ENCODE assay signal across 27 mouse cellular contexts in the genomic region with DNA sequence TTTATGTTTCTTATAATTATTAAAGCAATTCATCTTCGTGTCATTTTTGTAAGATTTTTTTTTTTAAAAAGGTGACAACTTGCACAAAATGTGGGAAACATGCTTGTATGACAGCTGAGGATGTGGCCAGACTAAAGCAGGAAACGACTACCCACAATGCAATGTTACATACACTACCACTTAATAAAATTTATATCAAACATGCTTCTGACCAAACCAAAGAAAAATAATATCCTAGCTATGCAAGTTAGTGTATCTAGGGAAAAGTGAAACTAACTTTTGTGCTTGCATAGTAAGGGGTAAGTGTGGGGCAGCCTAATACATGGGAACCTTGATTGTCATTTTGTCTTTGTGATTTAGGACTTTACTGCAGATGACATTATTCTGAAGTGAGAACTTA. TPM values are rescaled to one million over a fixed set of nuclear protein-coding genes. Genes with fewer than 3 reads are reported as not detected.
DNase-seq lines count a peak whose midpoint lies in the region; ATAC-seq lines count a peak whose summit lies in the region.
"Had no signal": no experiment of that assay in that cellular context is flagged by ENCODE, and none has a peak within 500 bp of the region (broad histone marks: within the 10 kb centered on the region; RNA-seq: fewer than 3 reads in every experiment).

No protein-coding gene starts in this region.

- peaks cover 3% of the 10 kb centered on the region for H3K36me3 ChIP-seq in megakaryocyte, embryonic 14.5 days (replicated peaks; ENCODE audit: low read length)
- H3K36me3 ChIP-seq: embryonic facial prominence, embryonic 10.5 days; embryonic facial prominence, embryonic 13.5 days; forebrain, embryonic 12.5 days; forebrain, embryonic 15.5 days; G1E; hindbrain, embryonic 12.5 days; hindbrain, embryonic 15.5 days had no signal

- intact Hi-C loops in gastrocnemius, postnatal 14 days (cut with DNase I; ENCODE audit: low total_unique reads): no loop called here

- no peak for DNase-seq in gastrocnemius, postnatal 14 days
- DNase-seq in adrenal gland, adult 2 months: no peak
- DNase-seq: adrenal gland, postnatal 10 days; adrenal gland, postnatal 36 days; B cell, adult 2 months; cerebellum, adult 18-20 months; cerebellum, adult 9-11 months; cerebellum, postnatal 36 days; embryo, embryonic 11 days; gastrocnemius, postnatal 10 days; heart, adult 11 months had no signal

- peaks cover 42% of the 10 kb centered on the region for H3K4me1 ChIP-seq in megakaryocyte, embryonic 14.5 days
- H3K4me1 ChIP-seq: forebrain, embryonic 15.5 days had no signal

- H3K9me3 ChIP-seq in megakaryocyte, embryonic 14.5 days: no peaks in the 10 kb centered on the region
- H3K9me3 ChIP-seq: embryonic facial prominence, embryonic 10.5 days; embryonic facial prominence, embryonic 13.5 days; forebrain, embryonic 12.5 days; forebrain, embryonic 15.5 days; G1E; hindbrain, embryonic 12.5 days; hindbrain, embryonic 15.5 days had no signal

- ATAC-seq in megakaryocyte, adult 5-6 weeks (ENCODE audit: poor library complexity, severe bottlenecking): no peak
- peak; percentile 52 for ATAC-seq in activated CD4-positive, CD25-positive, alpha-beta regulatory T cell, adult 4 months
- peak; percentile 68 for ATAC-seq in inflammation-experienced regulatory T-cells, adult 6 months
- ATAC-seq in monocyte, adult 5-6 weeks (replicated peaks; ENCODE audit: insufficient number of reproducible peaks, low FRiP score, low TSS enrichment, poor library complexity, severe bottlenecking): no peak
- ATAC-seq: forebrain, embryonic 15.5 days; intestine, embryonic 16.5 days; Patski had no signal

- H3K4me3 ChIP-seq in megakaryocyte, embryonic 14.5 days (replicated peaks): peak overlapping the region; percentile 50
- H3K4me3 ChIP-seq: embryonic facial prominence, embryonic 10.5 days; embryonic facial prominence, embryonic 13.5 days; erythroblast, embryonic 14.5 days; forebrain, embryonic 12.5 days; forebrain, embryonic 15.5 days; hindbrain, embryonic 12.5 days; hindbrain, embryonic 15.5 days had no signal

- H3K27me3 ChIP-seq in megakaryocyte, embryonic 14.5 days (replicated peaks): no peaks in the 10 kb centered on the region
- H3K27me3 ChIP-seq: CH12.LX; embryonic facial prominence, embryonic 13.5 days; forebrain, embryonic 12.5 days; forebrain, embryonic 15.5 days; hindbrain, embryonic 12.5 days; hindbrain, embryonic 15.5 days; Patski had no signal

RNA-seq across cellular contexts. Expression of a gene that starts 4.2 kb away (rescaled TPM):
- polyA plus RNA-seq in megakaryocyte, embryonic 14.5 days (2012; ENCODE audit: insufficient read depth, low replicate concordance): 2.1 TPM in 1 of 2 replicates, not detected in the other
- total RNA-seq in megakaryocyte, adult 5-6 weeks (2015): 48.1 and 52.6 TPM in 2 replicates
- 15.6 and 20.8 TPM in 2 replicates for total RNA-seq in megakaryocyte, adult 5-6 weeks (2017)
- polyA plus RNA-seq in activated CD4-positive, CD25-positive, alpha-beta regulatory T cell, adult 4 months (2017; shearing (Covaris generic)): 1 to 10 TPM; 8.6 to 8.8 TPM
- polyA plus RNA-seq in inflammation-experienced regulatory T-cells, adult 6 months (2017; shearing (Covaris generic)): 10 to 100 TPM in 1 of 3 experiments, 1 to 10 TPM in 2; 6.2 to 21.3 (median 8.4) TPM
- 14.8 to 50.7 TPM (median 16.8 TPM) in 3 replicates for total RNA-seq in monocyte, adult 5-6 weeks (2017)
- total RNA-seq in gastrocnemius, postnatal 14 days (2021): under 1 TPM; 0.25 to 0.38 TPM
- total RNA-seq in adrenal gland, adult 2 months (2021): 10 to 100 TPM; 16.8 to 31.0 TPM
- 21.5 and 32.5 TPM in 2 replicates for polyA plus RNA-seq in adrenal gland, adult 2 months (2012; rRNA removed)

RNA-seq across cellular contexts. Expression of a gene that starts 41.9 kb away (rescaled TPM):
- polyA plus RNA-seq in megakaryocyte, embryonic 14.5 days (2012; ENCODE audit: insufficient read depth, low replicate concordance): 11.1 and 11.4 TPM in 2 replicates
- 18.0 and 18.9 TPM in 2 replicates for total RNA-seq in megakaryocyte, adult 5-6 weeks (2015)
- total RNA-seq in megakaryocyte, adult 5-6 weeks (2017): 7.8 and 9.8 TPM in 2 replicates
- 10 to 100 TPM; 12.6 to 15.1 TPM for polyA plus RNA-seq in activated CD4-positive, CD25-positive, alpha-beta regulatory T cell, adult 4 months (2017; shearing (Covaris generic))
- polyA plus RNA-seq in inflammation-experienced regulatory T-cells, adult 6 months (2017; shearing (Covaris generic)): 10 to 100 TPM; 15.4 to 27.4 (median 18.5) TPM
- total RNA-seq in monocyte, adult 5-6 weeks (2017): 4.9 to 9.2 TPM (median 7.2 TPM) in 3 replicates
- 1 to 10 TPM; 7.6 to 8.1 TPM for total RNA-seq in gastrocnemius, postnatal 14 days (2021)
- 10 to 100 TPM; 21.3 to 30.1 TPM for total RNA-seq in adrenal gland, adult 2 months (2021)
- 6.4 and 7.6 TPM in 2 replicates for polyA plus RNA-seq in adrenal gland, adult 2 months (2012; rRNA removed)

Comparison
In these comparisons a context has a peak if more than half of its experiments do, and no peak if none do; other contexts are left out.
1. ATAC-seq: peak in activated CD4-positive, CD25-positive, alpha-beta regulatory T cell, adult 4 months (single experiment) and inflammation-experienced regulatory T-cells, adult 6 months (single experiment); none in megakaryocyte, adult 5-6 weeks (single experiment) and monocyte, adult 5-6 weeks (single experiment).
2. RNA of a gene that starts 4.2 kb away (total RNA-seq): 15.6 to 52.6 TPM in megakaryocyte, adult 5-6 weeks, 16.8 to 31.0 TPM in adrenal gland, adult 2 months and 14.8 to 50.7 TPM in monocyte, adult 5-6 weeks; 0.25 to 0.38 TPM in gastrocnemius, postnatal 14 days; every median in the first group is over 10 times any median in the second.